Mouse (Mus musculus) fat pad, adult 2 months (tissue): ENCODE data around the gene Meis3.

ENCODE experiments used
- DNase-seq: peaks from one replicate; pipeline ENCODE4 v3.0.0-alpha.2; 2011; ENCODE audit warnings: low read depth, low spot score; ENCODE audit errors: extremely low read depth

Gene Meis3

GRCm38 (mm10) chr7:16208781-16209665, 34.1 kb downstream of the Meis3 start:
- no peak for DNase-seq

- DNase-seq: no peak
These were observed 36.0 kb downstream of the Meis3 start for GRCm38 (mm10) chr7:16210862-16211365.

GRCm38 (mm10) chr7:16213196-16213595, 38.3 kb downstream of the Meis3 start:
- DNase-seq: no peak

GRCm38 (mm10) chr7:16213986-16214385, 39.1 kb downstream of the Meis3 start:
- DNase-seq: no peak

- DNase-seq: peak; percentile 19
These were observed 46.8 kb downstream of the Meis3 start, which contains the start of gene Dhx34 for GRCm38 (mm10) chr7:16221582-16222272. Dhx34 (minus strand) TSS chr7:16222037.

GRCm38 (mm10) chr7:16229869-16230268, 55.0 kb downstream of the Meis3 start:
- DNase-seq: no peak
